In genomic region chr16:77499537-77500301, GRCm38 (mm10) we compare ENCODE assay signal across 7 mouse cellular contexts.
DNase-seq lines count a peak whose midpoint lies in the region; ATAC-seq and TF ChIP-seq lines count a peak whose summit lies in the region.

No protein-coding gene starts in this region.

- peak overlapping the region; percentile 89 for H3K27ac ChIP-seq in brown adipose tissue, adult 24 weeks (replicated peaks; ENCODE audit: low read depth, low read length)
- H3K27ac ChIP-seq in forebrain, embryonic 11.5 days (ENCODE audit: low read depth, low read length) = peak overlapping the region; percentile 90
- peak overlapping the region; percentile 97 for H3K27ac ChIP-seq in heart, embryonic 13.5 days (replicated peaks)
- H3K27ac ChIP-seq in kidney, embryonic 16.5 days (ENCODE audit: low read length) = peak overlapping the region; percentile 64; the same call in 1 of the 2 replicates
- H3K27ac ChIP-seq in limb, embryonic 14.5 days (replicated peaks; ENCODE audit: low read depth, low read length) = peak overlapping the region; percentile 93
- peak overlapping the region; percentile 80 for H3K27ac ChIP-seq in midbrain, embryonic 15.5 days
- H3K27ac ChIP-seq in stomach, embryonic 15.5 days = peak overlapping the region; percentile 92

- ATAC-seq in forebrain, embryonic 11.5 days (replicated peaks; ENCODE audit: low FRiP score) = peak; percentile 92
- ATAC-seq in heart, embryonic 13.5 days (ENCODE audit: extremely low read depth, insufficient number of reproducible peaks, low FRiP score, low TSS enrichment) = peak; percentile 80
- peak; percentile 98 for ATAC-seq in kidney, embryonic 16.5 days (ENCODE audit: low FRiP score, low TSS enrichment)
- ATAC-seq in limb, embryonic 14.5 days (ENCODE audit: low FRiP score, low read depth) = peak; percentile 89
- peak; percentile 92 for ATAC-seq in midbrain, embryonic 15.5 days (replicated peaks)
- ATAC-seq in stomach, embryonic 15.5 days (ENCODE audit: insufficient read depth, low FRiP score, low read depth) = peak; percentile 95

- H3K27me3 ChIP-seq in forebrain, embryonic 11.5 days (ENCODE audit: control insufficient read depth, insufficient read depth, low read length) = no peaks in the 10 kb centered on the region
- no peaks in the 10 kb centered on the region for H3K27me3 ChIP-seq in heart, embryonic 13.5 days (replicated peaks)
- H3K27me3 ChIP-seq in kidney, embryonic 16.5 days (ENCODE audit: insufficient read depth, low read length) = no peaks in the 10 kb centered on the region
- no peaks in the 10 kb centered on the region for H3K27me3 ChIP-seq in limb, embryonic 14.5 days (ENCODE audit: control insufficient read depth, insufficient read depth, low read length)
- H3K27me3 ChIP-seq in midbrain, embryonic 15.5 days (replicated peaks) = no peaks in the 10 kb centered on the region
- H3K27me3 ChIP-seq in stomach, embryonic 15.5 days (replicated peaks) = no peaks in the 10 kb centered on the region

- H3K4me3 ChIP-seq in brown adipose tissue, adult 24 weeks (ENCODE audit: insufficient read depth, low read depth, low read length) = peak overlapping the region; percentile 59
- no peak overlapping the region for H3K4me3 ChIP-seq in forebrain, embryonic 11.5 days (ENCODE audit: low read depth, low read length)
- H3K4me3 ChIP-seq in heart, embryonic 13.5 days = peak overlapping the region; percentile 55
- peak overlapping the region; percentile 24; the same call in 1 of the 2 replicates for H3K4me3 ChIP-seq in kidney, embryonic 16.5 days (ENCODE audit: low read length)
- peak overlapping the region; percentile 33 for H3K4me3 ChIP-seq in limb, embryonic 14.5 days (replicated peaks; ENCODE audit: low read length)
- peak overlapping the region; percentile 34; the same call in 1 of the 2 replicates for H3K4me3 ChIP-seq in midbrain, embryonic 15.5 days
- H3K4me3 ChIP-seq in stomach, embryonic 15.5 days (replicated peaks) = peak overlapping the region; percentile 40

- 51% methylated on average over 18 of the region's 18 CpGs for WGBS in forebrain, embryonic 11.5 days
- WGBS in heart, embryonic 13.5 days = 23% methylated on average over 18 of the region's 18 CpGs
- WGBS in kidney, embryonic 16.5 days = 33% methylated on average over 18 of the region's 18 CpGs
- WGBS in limb, embryonic 14.5 days = 23% methylated on average over 18 of the region's 18 CpGs
- 31% methylated on average over 18 of the region's 18 CpGs for WGBS in midbrain, embryonic 15.5 days
- WGBS in stomach, embryonic 15.5 days = 19% methylated on average over 18 of the region's 18 CpGs

- H3K36me3 ChIP-seq in forebrain, embryonic 11.5 days (ENCODE audit: control insufficient read depth, insufficient read depth, low read length) = no peaks in the 10 kb centered on the region
- H3K36me3 ChIP-seq in heart, embryonic 13.5 days = peaks cover 4% of the 10 kb centered on the region; the same call in 1 of the 2 replicates
- H3K36me3 ChIP-seq in kidney, embryonic 16.5 days (ENCODE audit: insufficient read depth, low read length) = no peaks in the 10 kb centered on the region
- no peaks in the 10 kb centered on the region for H3K36me3 ChIP-seq in limb, embryonic 14.5 days (ENCODE audit: control insufficient read depth, insufficient read depth, low read length)
- H3K36me3 ChIP-seq in midbrain, embryonic 15.5 days (replicated peaks) = no peaks in the 10 kb centered on the region
- H3K36me3 ChIP-seq in stomach, embryonic 15.5 days = no peaks in the 10 kb centered on the region

- H3K9me3 ChIP-seq in forebrain, embryonic 11.5 days (ENCODE audit: control insufficient read depth, low read length) = no peaks in the 10 kb centered on the region
- H3K9me3 ChIP-seq in heart, embryonic 13.5 days = no peaks in the 10 kb centered on the region
- no peaks in the 10 kb centered on the region for H3K9me3 ChIP-seq in kidney, embryonic 16.5 days (ENCODE audit: low read length)
- H3K9me3 ChIP-seq in limb, embryonic 14.5 days (ENCODE audit: control insufficient read depth, low read length) = no peaks in the 10 kb centered on the region
- no peaks in the 10 kb centered on the region for H3K9me3 ChIP-seq in midbrain, embryonic 15.5 days
- no peaks in the 10 kb centered on the region for H3K9me3 ChIP-seq in stomach, embryonic 15.5 days

- no peak for TF ChIP-seq POLR2A in limb, embryonic 14.5 days (IDR thresholded peaks at IDR 0.05; ENCODE audit: borderline replicate concordance, extremely low read depth, insufficient read depth, insufficient read length)

- H3K4me1 ChIP-seq in brown adipose tissue, adult 24 weeks (ENCODE audit: control insufficient read depth, insufficient read depth, insufficient read length, low read length) = no peaks in the 10 kb centered on the region; the same call in 1 of the 2 replicates
- H3K4me1 ChIP-seq in forebrain, embryonic 11.5 days (replicated peaks; ENCODE audit: control insufficient read depth, insufficient read depth, low read length) = no peaks in the 10 kb centered on the region
- H3K4me1 ChIP-seq in heart, embryonic 13.5 days = peaks cover 22% of the 10 kb centered on the region
- H3K4me1 ChIP-seq in kidney, embryonic 16.5 days (ENCODE audit: insufficient read depth, low read length) = no peaks in the 10 kb centered on the region
- H3K4me1 ChIP-seq in limb, embryonic 14.5 days (ENCODE audit: control insufficient read depth, insufficient read depth, low read length) = peaks cover 15% of the 10 kb centered on the region
- H3K4me1 ChIP-seq in midbrain, embryonic 15.5 days = peaks cover 17% of the 10 kb centered on the region
- H3K4me1 ChIP-seq in stomach, embryonic 15.5 days = no peaks in the 10 kb centered on the region

- DNase-seq in forebrain, embryonic 11.5 days (ENCODE audit: low spot score) = peak; percentile 75
- peak; percentile 98 for DNase-seq in limb, embryonic 14.5 days (ENCODE audit: low spot score)

- H3K4me2 ChIP-seq in forebrain, embryonic 11.5 days (ENCODE audit: low read depth, low read length, severe bottlenecking) = no peak overlapping the region
- H3K4me2 ChIP-seq in heart, embryonic 13.5 days = peak overlapping the region; percentile 68
- peak overlapping the region; percentile 52 for H3K4me2 ChIP-seq in kidney, embryonic 16.5 days (replicated peaks; ENCODE audit: low read depth, low read length)
- peak overlapping the region; percentile 59 for H3K4me2 ChIP-seq in limb, embryonic 14.5 days (replicated peaks; ENCODE audit: low read depth, low read length, severe bottlenecking)
- H3K4me2 ChIP-seq in midbrain, embryonic 15.5 days = peak overlapping the region; percentile 37
- H3K4me2 ChIP-seq in stomach, embryonic 15.5 days = peak overlapping the region; percentile 48

- H3K9ac ChIP-seq in forebrain, embryonic 11.5 days (ENCODE audit: low read length) = no peak overlapping the region
- peak overlapping the region; percentile 51 for H3K9ac ChIP-seq in heart, embryonic 13.5 days
- no peak overlapping the region for H3K9ac ChIP-seq in kidney, embryonic 16.5 days (replicated peaks; ENCODE audit: low read length)
- peak overlapping the region; percentile 52 for H3K9ac ChIP-seq in limb, embryonic 14.5 days (ENCODE audit: low read depth, low read length, severe bottlenecking)
- H3K9ac ChIP-seq in midbrain, embryonic 15.5 days = no peak overlapping the region
- no peak overlapping the region for H3K9ac ChIP-seq in stomach, embryonic 15.5 days

Comparison
In these comparisons a context has a peak if more than half of its experiments do, and no peak if none do; other contexts are left out.
1. H3K9ac ChIP-seq: peak in heart, embryonic 13.5 days (single experiment) and limb, embryonic 14.5 days (single experiment); none in forebrain, embryonic 11.5 days (single experiment), kidney, embryonic 16.5 days (single experiment), midbrain, embryonic 15.5 days (single experiment) and stomach, embryonic 15.5 days (single experiment).
2. Peak in every context shown above with its lines, with median percentiles within 50 percentile points of each other: H3K27ac ChIP-seq and ATAC-seq.